Mouse (Mus musculus) urinary bladder, postnatal 36 days (tissue): Measurements from ENCODE around the gene Eif2ak3.
A peak's percentile ranks its signal among the peaks of the same experiment; 100 is the strongest.

ENCODE experiments used
- DNase-seq, 2 experiments: peaks; one replicate each; pipeline ENCODE4 v3.0.0; 2022; ENCODE audit warnings: low spot score in 2 of 2, mixed read lengths in 1 of 2

The Eif2ak3 gene

GRCm38 (mm10) chr6:70899594-70900003, 55.3 kb downstream of the Eif2ak3 start:
- DNase-seq: no peak

- no peak for DNase-seq
Measured at GRCm38 (mm10) chr6:70903689-70904088, 59.4 kb downstream of the Eif2ak3 start.

- no peak for DNase-seq
Measured at GRCm38 (mm10) chr6:70909572-70909971, 65.3 kb downstream of the Eif2ak3 start.

DNA sequence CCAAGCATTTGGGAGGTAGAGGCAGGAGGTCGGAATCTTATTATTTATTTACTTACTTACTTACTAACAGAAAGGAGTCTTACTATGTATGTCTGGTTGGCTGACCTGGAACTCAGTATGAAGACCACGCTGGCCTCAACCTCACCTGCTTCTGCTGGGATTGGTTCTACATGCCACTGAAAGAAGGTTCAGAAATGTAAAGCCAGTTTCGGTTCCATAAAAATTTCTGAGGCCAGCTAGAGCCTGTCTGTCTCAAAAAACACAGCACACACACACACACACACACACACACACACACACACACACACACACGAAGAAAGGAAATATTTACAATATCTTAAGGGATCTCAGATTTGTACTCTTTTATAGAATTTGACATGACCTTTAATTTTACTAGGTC, 66.0 kb downstream of the Eif2ak3 start:
- no peak for DNase-seq

- DNase-seq: no peak
Measured at GRCm38 (mm10) chr6:70911668-70912395, 67.5 kb downstream of the Eif2ak3 start.

- no peak for DNase-seq
Measured at GRCm38 (mm10) chr6:70912396-70912765, 68.1 kb downstream of the Eif2ak3 start.

DNA sequence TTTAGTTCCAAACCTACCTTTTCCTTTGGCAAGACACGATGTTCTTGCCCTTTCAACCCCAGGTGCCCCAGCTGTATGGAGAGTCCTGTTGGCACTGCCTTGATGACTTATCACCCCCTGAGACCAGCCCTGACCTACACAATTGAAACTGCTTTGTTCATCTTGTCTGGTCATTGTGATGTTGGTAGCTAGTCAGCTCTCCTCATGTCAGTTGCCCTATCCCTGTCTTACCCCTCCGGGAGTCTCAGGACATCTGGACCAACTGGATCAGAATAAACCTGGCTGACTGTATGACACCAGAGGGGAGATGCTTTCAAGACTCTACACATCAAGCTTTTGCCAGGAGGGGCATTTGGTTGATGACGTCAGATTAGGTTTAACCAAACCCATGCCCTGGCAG, 74.5 kb downstream of the Eif2ak3 start, which contains the start of gene Tex37:
Gene Tex37, minus strand, starts transcription at position 101 of the 400 bp plus-strand sequence.
- DNase-seq: no peak

GRCm38 (mm10) chr6:70921274-70922074, 77.2 kb downstream of the Eif2ak3 start:
- DNase-seq: peak; percentile 9 to 12

GRCm38 (mm10) chr6:70931801-70932200, 87.5 kb downstream of the Eif2ak3 start:
- DNase-seq: no peak

DNA sequence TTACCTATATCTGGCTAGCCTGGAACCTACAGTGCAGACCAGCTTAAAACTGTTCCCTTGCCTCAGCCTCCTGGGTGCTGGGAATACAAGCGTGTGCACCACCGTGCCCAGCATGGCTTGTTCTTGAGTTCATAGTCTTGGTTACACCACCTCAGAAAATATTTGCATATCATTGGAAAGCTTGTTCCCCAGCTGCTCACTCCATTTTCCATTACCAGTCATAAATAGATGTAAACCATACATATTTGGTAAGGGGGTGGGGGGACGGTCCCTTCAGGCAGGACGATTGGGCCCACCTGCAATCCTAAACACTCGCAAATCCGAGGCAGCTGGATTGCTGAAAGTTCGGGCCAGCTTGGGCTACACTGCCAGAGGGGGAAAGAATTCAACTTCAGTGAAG, 109.0 kb downstream of the Eif2ak3 start:
- DNase-seq: no peak

DNA sequence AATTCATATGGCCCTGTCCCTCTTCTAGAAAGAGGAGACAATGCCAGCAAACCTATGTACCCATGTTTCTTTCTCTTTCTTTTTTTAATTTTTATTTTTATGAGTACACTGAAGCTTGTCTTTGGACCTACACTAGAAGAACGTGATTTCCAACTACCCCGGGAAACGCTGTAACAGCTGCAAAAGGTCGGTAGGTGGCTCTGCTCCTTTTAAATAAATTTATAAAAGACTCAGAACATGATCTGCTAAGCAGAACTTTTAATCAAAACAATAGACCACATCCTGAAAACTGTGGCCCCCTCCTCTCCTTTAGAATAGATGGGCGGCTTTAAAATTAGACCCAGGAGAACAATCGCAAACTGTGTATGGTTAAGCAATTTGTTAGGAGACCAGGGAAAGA, 109.7 kb downstream of the Eif2ak3 start:
- DNase-seq: no peak
